In genomic region chr8:106442740-106443139, GRCm38 (mm10) we compare ENCODE assay signal across 39 mouse cellular contexts. TPM values are rescaled to one million over a fixed set of nuclear protein-coding genes. Genes with fewer than 3 reads are reported as not detected.
"Had no signal": no experiment of that assay in that cellular context is flagged by ENCODE, and none has a peak within 500 bp of the region (broad histone marks: within the 10 kb centered on the region; RNA-seq: fewer than 3 reads in every experiment).

No protein-coding gene starts in this region.

- H3K27me3 ChIP-seq: heart, embryonic 12.5 days; hindbrain, embryonic 13.5 days; hindbrain, embryonic 15.5 days; kidney, embryonic 15.5 days; limb, embryonic 13.5 days; limb, embryonic 15.5 days; liver, embryonic 12.5 days had no signal

- H3K4me3 ChIP-seq: gastrocnemius, adult 2 months; heart, embryonic 10.5 days; heart, embryonic 12.5 days; hindbrain, embryonic 13.5 days; hindbrain, embryonic 15.5 days; kidney, embryonic 15.5 days; layer of hippocampus, adult 2 months; left cerebral cortex, adult 2 months; limb, embryonic 13.5 days; limb, embryonic 15.5 days; liver, embryonic 12.5 days had no signal

- H3K9ac ChIP-seq: heart, embryonic 12.5 days; hindbrain, embryonic 13.5 days; hindbrain, embryonic 15.5 days; kidney, embryonic 15.5 days; limb, embryonic 13.5 days; limb, embryonic 15.5 days; liver, embryonic 12.5 days; liver, embryonic 14.5 days had no signal

- ATAC-seq: hindbrain, postnatal 0 days; intestine, postnatal 0 days; liver, embryonic 12.5 days had no signal

- DNase-seq: gastrocnemius, adult 2 months; gastrocnemius, postnatal 10 days; gastrocnemius, postnatal 36 days; heart, adult 18-20 months; heart, postnatal 14 days; heart, postnatal 36 days; kidney, adult 2 months; kidney, adult 9 months; kidney, postnatal 10 days; kidney, postnatal 25 days; kidney, postnatal 4 days; left cerebral cortex, postnatal 4 days had no signal

- H3K4me2 ChIP-seq: heart, embryonic 12.5 days; hindbrain, embryonic 13.5 days; hindbrain, embryonic 15.5 days; kidney, embryonic 15.5 days; limb, embryonic 13.5 days; limb, embryonic 15.5 days; liver, embryonic 12.5 days had no signal

- H3K36me3 ChIP-seq: heart, embryonic 10.5 days; heart, embryonic 12.5 days; hindbrain, embryonic 13.5 days; hindbrain, embryonic 15.5 days; kidney, embryonic 15.5 days; limb, embryonic 13.5 days; limb, embryonic 15.5 days; liver, embryonic 12.5 days had no signal

- H3K27ac ChIP-seq: gastrocnemius, adult 2 months; heart, embryonic 10.5 days; hindbrain, embryonic 13.5 days; hindbrain, embryonic 15.5 days; hindbrain, postnatal 0 days; kidney, embryonic 15.5 days; layer of hippocampus, adult 2 months; left cerebral cortex, adult 2 months; limb, embryonic 13.5 days; limb, embryonic 15.5 days; liver, embryonic 12.5 days; liver, embryonic 14.5 days had no signal

- H3K9me3 ChIP-seq: heart, embryonic 10.5 days; heart, embryonic 12.5 days; hindbrain, embryonic 13.5 days; hindbrain, embryonic 15.5 days; kidney, embryonic 15.5 days; limb, embryonic 13.5 days; limb, embryonic 15.5 days; liver, embryonic 12.5 days had no signal

- H3K4me1 ChIP-seq: heart, embryonic 12.5 days; hindbrain, embryonic 13.5 days; hindbrain, embryonic 15.5 days; limb, embryonic 13.5 days; limb, embryonic 15.5 days; liver, embryonic 12.5 days had no signal

RNA-seq across cellular contexts. Expression of gene 6030452D12Rik, which starts 57.6 kb away (rescaled TPM):
- total RNA-seq: gastrocnemius, adult 2 months; gastrocnemius, postnatal 10 days; gastrocnemius, postnatal 36 days; heart, adult 18-20 months; heart, adult 8-10 months; heart, postnatal 14 days; heart, postnatal 36 days; hematopoietic stem cell, adult 5-6 weeks; hindbrain, postnatal 0 days; layer of hippocampus, adult 2 months; layer of hippocampus, postnatal 10 days; layer of hippocampus, postnatal 25 days; left cerebral cortex, adult 2 months; left cerebral cortex, postnatal 10 days; left cerebral cortex, postnatal 25 days; left cerebral cortex, postnatal 4 days; liver, adult 2 months had no signal
- polyA plus RNA-seq: gonadal fat pad, adult 2 months; heart, embryonic 10.5 days; heart, embryonic 12.5 days; heart, embryonic 14.5 days; heart, embryonic 16.5 days; hindbrain, embryonic 11.5 days; hindbrain, embryonic 13.5 days; hindbrain, embryonic 15.5 days; hindbrain, postnatal 0 days; intestine, embryonic 14.5 days; intestine, postnatal 0 days; kidney, adult 2 months; kidney, embryonic 15.5 days; limb, embryonic 11.5 days; limb, embryonic 13.5 days; limb, embryonic 15.5 days; liver, adult 2 months; liver, embryonic 12.5 days; liver, embryonic 14.5 days; liver, embryonic 16.5 days had no signal
